Mouse (Mus musculus) heart, embryonic 10.5 days (tissue): Measurements from ENCODE around the gene BC030867. TPM values are rescaled to one million over a fixed set of nuclear protein-coding genes. Genes with fewer than 3 reads are reported as not detected.

Experiments
- DNase-seq: peaks from one replicate; pipeline ENCODE4 v3.0.0-alpha.2; 2017; ENCODE audit warnings: low spot score
- H3K27ac ChIP-seq: fragments of 300-500 bp; sonication (generic); 2 replicates; pipeline ENCODE4 v1.5.1; 2016; ENCODE audit warnings: mild to moderate bottlenecking
- H3K27me3 ChIP-seq: fragments of 300-500 bp; sonication (generic); 2 replicates; pipeline ENCODE4 v1.6.1; 2016; ENCODE audit warnings: mild to moderate bottlenecking; ENCODE audit not compliant: poor library complexity, insufficient read depth, severe bottlenecking
- H3K36me3 ChIP-seq: fragments of 300-500 bp; sonication (generic); 2 replicates; pipeline ENCODE4 v1.6.1; 2016; ENCODE audit warnings: mild to moderate bottlenecking, moderate library complexity
- H3K4me1 ChIP-seq: fragments of 300-500 bp; sonication (generic); 2 replicates; pipeline ENCODE4 v1.6.1; 2016; ENCODE audit warnings: mild to moderate bottlenecking
- H3K4me3 ChIP-seq: fragments of 300-500 bp; sonication (generic); 2 replicates; pipeline ENCODE4 v1.5.1; 2016; ENCODE audit warnings: mild to moderate bottlenecking, moderate library complexity
- H3K9me3 ChIP-seq: fragments of 300-500 bp; sonication (generic); 2 replicates; pipeline ENCODE4 v1.6.1; 2016; ENCODE audit warnings: mild to moderate bottlenecking, moderate library complexity
- WGBS: fragments of 180-500 bp; shearing (Covaris S2); methylation state at CpG from one replicate; pipeline ENCODE4 v1.1.7; 2016; 5-methylcytosine and 5-hydroxymethylcytosine counted together
- polyA plus RNA-seq: library from polyadenylated mRNA; unstranded; fragments of >200 nt; fragmentation: Nextera tagmentation; extraction: Ambion mirVana; gene quantifications from 2 replicates; pipeline ENCODE4 v1.2.1, GENCODE M21; 2016

The BC030867 gene
- polyA plus RNA-seq, 1 experiment from 2014 or later, result 19.4 TPM

DNA sequence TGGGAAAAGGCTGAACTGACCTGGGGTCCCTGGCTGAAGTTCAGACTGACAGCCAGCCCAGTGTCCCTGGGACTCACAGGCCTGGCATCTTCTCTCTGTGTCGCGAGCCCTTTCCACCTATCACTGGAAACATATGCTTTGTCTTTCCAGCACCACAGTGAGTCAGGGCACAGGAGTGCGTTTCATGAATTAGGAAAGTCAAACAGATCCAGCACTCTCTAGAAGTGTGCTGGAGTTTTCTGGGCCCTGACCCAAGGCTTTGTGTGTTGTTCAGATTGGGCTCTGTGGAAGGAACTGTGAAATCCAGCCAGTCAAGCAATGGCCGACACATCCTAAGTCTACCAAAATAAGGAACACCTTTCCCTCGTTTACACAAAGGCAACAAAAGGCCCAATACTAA, 23.5 kb upstream of the BC030867 start:
- Histone ChIP-seq H3K27me3 (no peaks in the 10 kb centered on the region), H3K4me1 (peaks cover 94% of the 10 kb centered on the region), H3K36me3 (peaks cover 11% of the 10 kb centered on the region), H3K9me3 (no peaks in the 10 kb centered on the region), H3K4me3 (peak overlapping the region; percentile 53), H3K27ac (peak overlapping the region; percentile 53; the same call in 1 of the 2 replicates)
- DNase-seq, result no peak
- 56% methylated on average over 5 of the region's 5 CpGs for WGBS

DNA sequence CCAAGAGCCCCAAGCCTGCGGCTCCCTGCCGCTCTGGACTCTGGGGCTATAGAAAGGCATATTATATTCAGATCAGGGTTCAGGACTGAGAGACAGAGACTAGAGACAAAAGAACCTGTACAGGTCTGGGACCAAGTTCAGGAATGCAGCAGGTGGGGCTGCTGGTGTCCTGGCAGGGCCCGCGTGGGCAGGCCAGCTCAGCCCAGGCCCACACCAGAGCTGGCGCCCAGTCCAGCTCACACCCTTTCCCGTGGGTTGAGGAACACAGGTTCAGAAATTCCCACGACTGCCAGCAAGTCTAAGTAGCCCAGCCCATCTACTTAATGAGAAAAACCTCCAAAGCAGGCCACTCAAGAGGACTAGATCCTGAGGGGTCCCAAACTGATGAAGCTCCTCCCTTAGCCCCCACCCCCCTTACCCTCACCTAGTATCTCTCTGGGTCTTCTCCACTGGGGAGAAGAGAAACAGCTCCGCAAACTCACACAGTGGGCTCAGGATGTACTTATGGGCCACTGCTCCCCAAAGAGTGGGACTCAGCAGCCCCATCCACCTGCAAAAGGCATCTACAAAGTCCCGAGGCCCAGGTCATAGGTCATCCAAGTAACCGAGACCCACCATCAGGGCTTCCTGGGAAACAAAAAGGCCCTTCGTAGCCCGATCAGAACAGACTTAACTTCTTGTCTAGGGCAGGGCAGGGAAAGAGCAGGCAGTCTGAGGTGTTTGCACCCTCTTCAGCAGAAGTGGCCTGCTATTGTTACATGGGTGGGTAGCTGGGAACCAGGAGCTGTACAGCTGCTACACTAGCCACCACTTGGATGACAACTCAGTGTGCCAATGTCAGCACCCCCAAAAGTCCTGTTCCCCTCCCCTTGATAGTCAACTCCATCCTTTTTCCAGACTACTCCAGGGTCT, 22.4 kb upstream of the BC030867 start:
- 69% methylated on average over 12 of the region's 12 CpGs for WGBS
- Histone ChIP-seq H3K27ac (peak overlapping the region; percentile 68), H3K4me1 (peaks cover 83% of the 10 kb centered on the region), H3K36me3 (peaks cover 8% of the 10 kb centered on the region), H3K9me3 (no peaks in the 10 kb centered on the region), H3K4me3 (0 out of 2 replicates have a peak overlapping the region, but pooled peaks have one; percentile 3), H3K27me3 (no peaks in the 10 kb centered on the region)
- no peak for DNase-seq

DNA sequence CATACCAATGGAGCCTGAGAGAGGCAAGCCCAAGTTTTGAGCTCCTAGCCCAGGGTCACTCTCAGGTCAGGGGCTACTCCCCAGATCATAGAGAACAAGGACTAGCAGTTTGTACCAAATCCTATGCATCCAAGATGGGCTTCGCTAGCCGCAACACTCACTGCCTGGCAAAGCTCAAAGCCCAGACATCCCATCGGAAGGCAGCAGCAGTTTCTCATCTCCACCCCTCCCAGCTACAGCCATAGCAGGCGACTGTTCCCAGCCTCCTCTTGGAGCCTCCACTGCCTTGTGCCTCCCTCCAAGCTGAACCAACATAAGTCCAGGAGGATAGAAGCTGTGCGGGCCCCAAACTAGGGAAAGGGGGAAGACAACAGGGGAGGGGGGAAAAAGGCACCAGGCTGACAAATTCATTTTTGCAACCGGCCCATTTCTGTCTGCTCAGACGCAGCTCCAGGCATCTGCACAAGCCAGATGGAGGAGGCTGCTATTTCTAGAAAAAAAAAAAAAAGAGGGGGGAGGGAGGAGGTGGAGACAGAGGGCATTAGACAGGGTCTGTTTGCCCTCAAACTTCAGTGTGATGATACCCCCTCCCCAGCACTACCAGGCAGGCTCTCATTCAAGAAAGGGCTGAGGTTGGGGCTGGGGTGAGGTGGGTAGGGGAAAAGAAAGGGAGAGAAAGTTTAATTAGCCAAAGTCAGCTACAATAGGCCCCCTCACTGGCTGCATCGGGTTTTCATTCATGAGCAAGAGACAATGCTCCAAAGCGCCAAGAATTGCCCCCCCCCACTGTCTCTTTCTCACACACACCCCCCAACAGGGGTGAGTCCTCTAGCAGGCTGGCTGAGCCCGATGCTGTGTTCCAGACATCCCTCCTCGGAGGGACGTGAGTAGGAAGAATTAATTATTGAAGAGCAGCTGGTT, 21.2 kb upstream of the BC030867 start:
- Histone ChIP-seq H3K36me3 (no peaks in the 10 kb centered on the region), H3K4me3 (peak overlapping the region; percentile 95), H3K9me3 (no peaks in the 10 kb centered on the region), H3K4me1 (peaks cover 71% of the 10 kb centered on the region), H3K27me3 (no peaks in the 10 kb centered on the region), H3K27ac (peak overlapping the region; percentile 96)
- 20% methylated on average over 12 of the region's 12 CpGs for WGBS
- DNase-seq, result no peak

DNA sequence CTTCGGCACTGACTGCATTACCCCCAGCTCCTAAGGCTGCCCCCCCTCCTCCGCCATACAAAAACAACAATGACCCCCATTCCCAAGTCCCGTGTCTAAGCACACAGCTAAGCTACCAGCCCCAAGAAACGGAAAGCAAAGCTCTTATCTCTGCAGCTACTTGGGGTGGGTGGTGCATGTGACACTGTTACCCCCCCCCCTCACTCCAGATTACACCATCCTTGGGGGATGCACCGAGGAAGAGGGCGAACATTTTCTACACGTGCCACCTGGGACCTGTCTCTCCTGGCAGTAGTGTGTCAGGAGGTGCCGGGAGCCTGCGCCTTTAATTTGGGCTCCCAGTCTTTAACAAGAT, 20.5 kb upstream of the BC030867 start:
- Histone ChIP-seq H3K27ac (peak overlapping the region; percentile 96), H3K36me3 (no peaks in the 10 kb centered on the region), H3K9me3 (no peaks in the 10 kb centered on the region), H3K27me3 (no peaks in the 10 kb centered on the region), H3K4me3 (peak overlapping the region; percentile 95), H3K4me1 (peaks cover 65% of the 10 kb centered on the region)
- WGBS, result 15% methylated on average over 9 of the region's 9 CpGs
- DNase-seq, result no peak

DNA sequence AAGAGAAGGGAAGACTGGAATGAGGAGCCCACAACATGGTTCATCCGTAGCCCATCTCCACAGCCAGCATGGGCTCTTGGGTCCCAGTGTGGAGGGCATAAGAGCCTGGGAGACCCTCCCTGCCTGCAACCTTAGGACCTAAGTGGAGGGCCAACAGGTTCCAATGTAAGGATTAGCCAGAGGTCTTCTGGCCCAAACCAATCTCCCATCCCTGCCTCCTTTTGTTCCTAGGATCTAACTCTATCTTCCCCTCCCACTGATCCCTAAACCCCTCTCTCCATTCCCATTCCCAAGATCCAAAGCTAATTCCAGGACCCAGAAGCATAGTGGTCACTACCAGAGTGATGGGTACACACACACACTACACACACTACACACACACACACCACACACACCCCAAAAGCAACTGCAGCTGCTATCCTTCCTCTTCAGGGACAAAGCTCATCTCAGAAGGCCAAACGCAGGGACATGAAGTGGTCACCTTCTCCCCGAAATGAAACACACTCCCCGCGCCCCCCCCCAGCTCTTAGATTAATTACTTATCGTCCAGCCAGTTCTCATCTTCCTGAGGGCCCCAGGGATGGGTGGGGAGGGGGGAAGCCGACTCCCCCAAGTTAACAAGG, 19.9 kb upstream of the BC030867 start:
- peaks cover 59% of the 10 kb centered on the region for H3K4me1 ChIP-seq
- DNase-seq, result no peak
- WGBS, result 14% methylated on average over 7 of the region's 7 CpGs
- H3K27me3 ChIP-seq, result no peaks in the 10 kb centered on the region
- no peaks in the 10 kb centered on the region for H3K9me3 ChIP-seq
- no peaks in the 10 kb centered on the region for H3K36me3 ChIP-seq
- H3K27ac ChIP-seq, result peak overlapping the region; percentile 96
- H3K4me3 ChIP-seq, result peak overlapping the region; percentile 95

DNA sequence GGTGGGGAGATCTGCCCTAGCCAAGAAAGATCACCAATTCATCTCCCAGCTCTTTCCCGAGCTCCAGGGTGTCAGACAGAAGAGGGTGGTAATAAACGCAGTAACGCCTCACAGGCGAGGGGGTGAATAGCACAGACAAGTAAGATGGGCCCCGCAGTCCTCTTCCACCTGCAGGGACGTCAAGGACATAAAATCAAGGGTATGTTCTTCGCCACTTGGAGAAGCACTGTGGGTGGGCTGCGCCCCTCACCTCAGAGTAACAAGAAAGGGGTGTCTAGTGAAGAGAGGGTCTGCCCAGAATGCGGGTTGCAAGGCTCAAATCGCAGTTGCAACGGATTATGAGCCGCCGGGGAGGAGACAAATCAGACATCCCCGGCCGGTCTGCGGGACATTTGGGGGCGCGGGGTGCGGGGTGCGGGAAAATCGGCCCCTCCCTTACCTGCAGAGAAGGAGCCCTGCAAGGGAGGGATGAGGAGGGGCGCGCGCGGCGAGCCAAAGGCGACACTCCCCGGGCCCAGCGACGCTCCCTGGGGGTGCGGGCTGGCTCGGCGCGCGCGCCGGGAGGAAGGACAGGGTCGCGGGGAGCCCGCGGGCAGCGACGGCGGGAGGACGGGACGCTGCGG, 19.2 kb upstream of the BC030867 start:
- Histone ChIP-seq H3K36me3 (no peaks in the 10 kb centered on the region), H3K27me3 (no peaks in the 10 kb centered on the region), H3K9me3 (no peaks in the 10 kb centered on the region), H3K27ac (peak overlapping the region; percentile 96), H3K4me3 (peak overlapping the region; percentile 95), H3K4me1 (peaks cover 52% of the 10 kb centered on the region)
- WGBS, result under 1% methylated on average over 40 of the region's 47 CpGs
- no peak for DNase-seq

DNA sequence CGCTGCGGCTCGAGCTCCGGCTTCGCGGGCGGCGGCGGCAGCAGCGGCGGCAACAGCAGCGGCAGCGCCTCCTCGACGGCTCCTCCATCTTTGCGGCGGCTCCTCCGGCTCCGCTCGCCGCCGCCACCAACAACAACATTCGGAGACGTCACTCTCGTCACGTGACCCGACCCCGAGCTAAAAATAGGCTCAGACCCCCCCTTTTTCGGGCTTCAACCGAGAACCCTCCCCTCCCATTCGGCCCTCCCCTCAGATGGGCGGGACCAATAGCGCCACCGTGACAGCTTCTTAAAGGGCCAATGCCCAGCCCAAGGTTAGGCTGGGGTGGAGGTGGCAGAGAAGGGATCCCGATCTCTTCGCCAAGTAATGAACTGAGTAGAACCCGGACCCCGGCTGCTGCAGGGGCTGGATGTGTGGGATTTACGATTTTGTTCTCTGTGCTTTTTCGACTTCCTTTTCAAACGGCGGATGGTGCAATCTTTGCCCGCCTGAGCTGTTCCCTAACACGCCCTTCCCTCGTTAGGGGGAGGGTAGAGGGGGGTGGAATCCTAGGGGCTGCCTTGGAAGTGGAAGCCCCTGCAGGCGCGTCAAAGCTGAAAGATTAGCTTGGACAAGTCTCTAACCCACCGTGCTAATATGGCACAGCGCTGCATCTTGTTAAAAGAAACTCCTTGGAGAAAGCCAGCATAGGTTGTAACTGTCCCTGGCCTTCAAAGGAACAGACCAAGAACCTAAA, 18.5 kb upstream of the BC030867 start, which contains the start of gene Hdac5:
Gene Hdac5, minus strand, starts transcription at position 161 of the 736 bp plus-strand sequence.
- H3K36me3 ChIP-seq, result no peaks in the 10 kb centered on the region

DNA sequence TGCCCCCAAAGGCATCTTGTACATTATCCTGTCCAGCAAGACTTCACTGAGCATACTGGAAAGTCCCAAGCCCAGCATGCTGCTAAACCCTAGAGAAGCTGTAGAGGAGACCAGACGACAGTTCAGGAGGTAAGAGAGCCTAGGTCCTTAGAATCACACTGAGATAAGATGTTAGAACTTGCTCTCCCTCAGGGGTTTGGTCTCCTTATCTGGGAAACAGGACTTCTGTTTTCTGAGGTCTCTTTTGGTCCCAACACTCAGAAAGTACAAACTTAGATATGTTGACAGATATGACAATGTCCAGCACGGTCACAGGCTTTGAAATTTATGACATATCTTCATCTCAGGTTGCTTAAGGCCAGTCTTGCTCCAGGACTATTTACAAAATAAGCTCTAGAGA, 12.7 kb upstream of the BC030867 start:
- H3K4me1 ChIP-seq, result peaks cover 5% of the 10 kb centered on the region; the same call in 1 of the 2 replicates
- DNase-seq, result no peak
- H3K36me3 ChIP-seq, result no peaks in the 10 kb centered on the region
- 26% methylated on average over 2 of the region's 2 CpGs for WGBS
- no peaks in the 10 kb centered on the region for H3K27me3 ChIP-seq
- no peak overlapping the region for H3K4me3 ChIP-seq
- no peaks in the 10 kb centered on the region for H3K9me3 ChIP-seq
- no peak overlapping the region for H3K27ac ChIP-seq

More for the DNA sequence above, 18.5 kb upstream of the BC030867 start, which contains the start of gene Hdac5:
- H3K4me3 ChIP-seq, result peak within 1 kb of the TSS; percentile 95
- peak within 1 kb of the TSS; percentile 96 for H3K27ac ChIP-seq
- H3K27me3 ChIP-seq, result no peaks in the 10 kb centered on the region
- no peaks in the 10 kb centered on the region for H3K9me3 ChIP-seq
- H3K4me1 ChIP-seq, result peaks cover 45% of the 10 kb centered on the region
- WGBS, result under 1% methylated on average over 49 of the region's 49 CpGs
- peak; percentile 98 for DNase-seq

DNA sequence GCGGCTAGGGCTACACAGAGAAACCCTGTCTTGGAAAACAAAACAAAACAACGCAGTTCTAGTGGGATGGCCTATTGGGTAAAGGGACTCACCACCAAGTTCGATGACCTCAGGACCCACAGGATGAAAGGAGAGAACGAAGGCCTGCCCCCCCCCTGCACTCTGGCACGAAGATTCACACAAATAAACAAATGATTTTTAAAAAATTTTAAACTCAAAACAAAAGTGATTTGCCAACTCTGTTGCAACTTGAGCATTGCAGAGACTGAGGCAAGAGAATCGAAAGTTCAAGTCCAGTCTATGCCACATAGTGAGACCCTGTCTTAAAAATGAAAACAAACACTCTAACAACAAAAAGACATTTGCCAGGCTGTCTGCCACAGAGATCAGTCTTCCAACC, 8.0 kb upstream of the BC030867 start:
- H3K9me3 ChIP-seq, result no peaks in the 10 kb centered on the region
- peaks cover 21% of the 10 kb centered on the region for H3K4me1 ChIP-seq
- no peaks in the 10 kb centered on the region for H3K36me3 ChIP-seq
- DNase-seq, result no peak
- H3K27me3 ChIP-seq, result no peaks in the 10 kb centered on the region
- no peak overlapping the region for H3K27ac ChIP-seq
- WGBS, result 84% methylated on average over 6 of the region's 6 CpGs
- H3K4me3 ChIP-seq, result no peak overlapping the region

DNA sequence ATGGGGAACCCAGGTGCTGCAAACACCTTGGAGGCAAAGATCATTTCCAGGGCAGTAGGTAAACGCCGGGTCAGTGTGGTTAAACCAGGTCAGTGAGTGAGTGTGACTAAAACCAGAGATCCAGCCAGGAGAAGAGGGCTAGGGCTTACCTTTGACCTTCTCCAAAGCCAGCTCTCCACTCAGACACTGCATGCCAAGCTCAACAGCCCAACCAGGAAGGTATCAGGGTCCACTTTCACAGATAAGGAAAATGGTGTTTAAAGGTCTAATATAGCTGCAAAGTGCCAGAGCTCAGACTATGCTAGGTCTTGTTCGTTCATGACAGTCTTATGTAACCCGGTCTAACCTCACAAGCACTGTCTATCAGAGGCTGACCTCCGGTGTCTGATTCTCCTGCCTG, 7.4 kb upstream of the BC030867 start:
- Histone ChIP-seq H3K4me3 (no peak overlapping the region), H3K9me3 (no peaks in the 10 kb centered on the region), H3K36me3 (no peaks in the 10 kb centered on the region), H3K27ac (no peak overlapping the region), H3K27me3 (no peaks in the 10 kb centered on the region), H3K4me1 (peaks cover 22% of the 10 kb centered on the region)
- no peak for DNase-seq
- WGBS, result 72% methylated on average over 5 of the region's 5 CpGs

DNA sequence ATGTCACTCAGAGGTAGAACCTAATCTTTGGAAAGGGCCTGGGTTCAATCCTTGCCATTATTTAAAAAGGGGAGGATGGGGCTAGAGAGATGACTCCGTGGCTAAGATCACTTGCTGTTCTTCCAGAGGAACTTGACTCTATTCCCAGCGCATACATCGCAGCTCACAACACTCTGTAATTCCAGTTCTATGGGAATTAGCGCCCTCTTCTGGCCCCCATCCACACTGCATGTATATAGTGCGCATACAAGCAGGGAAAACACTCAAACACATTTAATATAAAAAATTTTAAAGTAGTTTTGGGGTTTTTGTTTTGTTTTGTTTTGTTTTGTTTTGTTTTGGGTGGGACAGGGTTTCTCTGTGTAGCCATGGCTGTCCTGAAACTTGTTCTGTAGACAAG, 6.8 kb upstream of the BC030867 start:
- Histone ChIP-seq H3K27ac (no peak overlapping the region), H3K4me1 (peaks cover 19% of the 10 kb centered on the region), H3K27me3 (no peaks in the 10 kb centered on the region), H3K9me3 (no peaks in the 10 kb centered on the region), H3K4me3 (no peak overlapping the region), H3K36me3 (no peaks in the 10 kb centered on the region)
- WGBS, result 50% methylated on average over 5 of the region's 5 CpGs
- no peak for DNase-seq
